Mouse (Mus musculus) kidney, adult 18-20 months (tissue): Measurements from ENCODE around the gene Spint3.

Source experiments
- DNase-seq: peaks from one replicate; pipeline ENCODE4 v3.0.0; 2021

The Spint3 gene

GRCm38 (mm10) chr2:164549963-164550894 is 23.0 kb downstream of the Spint3 start:
- DNase-seq = no peak

- no peak for DNase-seq
These were observed 23.9 kb downstream of the Spint3 start for GRCm38 (mm10) chr2:164549338-164549737.

GRCm38 (mm10) chr2:164544454-164545097 is 28.7 kb downstream of the Spint3 start:
- DNase-seq = peak; percentile 28

GRCm38 (mm10) chr2:164543745-164544144 is 29.5 kb downstream of the Spint3 start:
- peak; percentile 54 for DNase-seq

- DNase-seq = peak; percentile 35
These were observed 30.7 kb downstream of the Spint3 start for GRCm38 (mm10) chr2:164542598-164542997.

GRCm38 (mm10) chr2:164542132-164542531 is 31.1 kb downstream of the Spint3 start:
- DNase-seq = no peak

- DNase-seq = peak; percentile 14
These were observed 32.4 kb downstream of the Spint3 start for GRCm38 (mm10) chr2:164540652-164541427.

GRCm38 (mm10) chr2:164537003-164537402 is 36.3 kb downstream of the Spint3 start:
- DNase-seq = no peak

- DNase-seq = no peak
These were observed 38.9 kb downstream of the Spint3 start for GRCm38 (mm10) chr2:164534315-164534714.

- peak; percentile 81 for DNase-seq
These were observed 42.1 kb downstream of the Spint3 start for GRCm38 (mm10) chr2:164531169-164531568.

GRCm38 (mm10) chr2:164528557-164528956 is 44.7 kb downstream of the Spint3 start:
- no peak for DNase-seq

GRCm38 (mm10) chr2:164523301-164523773 is 49.9 kb downstream of the Spint3 start:
- no peak for DNase-seq

GRCm38 (mm10) chr2:164522280-164522679 is 51.0 kb downstream of the Spint3 start:
- DNase-seq = no peak

GRCm38 (mm10) chr2:164521841-164522240 is 51.4 kb downstream of the Spint3 start:
- no peak for DNase-seq

GRCm38 (mm10) chr2:164520782-164521181 is 52.5 kb downstream of the Spint3 start:
- peak; percentile 72 for DNase-seq
